Mouse (Mus musculus): ENCODE data around the gene Ptk7.

The Ptk7 gene

DNA sequence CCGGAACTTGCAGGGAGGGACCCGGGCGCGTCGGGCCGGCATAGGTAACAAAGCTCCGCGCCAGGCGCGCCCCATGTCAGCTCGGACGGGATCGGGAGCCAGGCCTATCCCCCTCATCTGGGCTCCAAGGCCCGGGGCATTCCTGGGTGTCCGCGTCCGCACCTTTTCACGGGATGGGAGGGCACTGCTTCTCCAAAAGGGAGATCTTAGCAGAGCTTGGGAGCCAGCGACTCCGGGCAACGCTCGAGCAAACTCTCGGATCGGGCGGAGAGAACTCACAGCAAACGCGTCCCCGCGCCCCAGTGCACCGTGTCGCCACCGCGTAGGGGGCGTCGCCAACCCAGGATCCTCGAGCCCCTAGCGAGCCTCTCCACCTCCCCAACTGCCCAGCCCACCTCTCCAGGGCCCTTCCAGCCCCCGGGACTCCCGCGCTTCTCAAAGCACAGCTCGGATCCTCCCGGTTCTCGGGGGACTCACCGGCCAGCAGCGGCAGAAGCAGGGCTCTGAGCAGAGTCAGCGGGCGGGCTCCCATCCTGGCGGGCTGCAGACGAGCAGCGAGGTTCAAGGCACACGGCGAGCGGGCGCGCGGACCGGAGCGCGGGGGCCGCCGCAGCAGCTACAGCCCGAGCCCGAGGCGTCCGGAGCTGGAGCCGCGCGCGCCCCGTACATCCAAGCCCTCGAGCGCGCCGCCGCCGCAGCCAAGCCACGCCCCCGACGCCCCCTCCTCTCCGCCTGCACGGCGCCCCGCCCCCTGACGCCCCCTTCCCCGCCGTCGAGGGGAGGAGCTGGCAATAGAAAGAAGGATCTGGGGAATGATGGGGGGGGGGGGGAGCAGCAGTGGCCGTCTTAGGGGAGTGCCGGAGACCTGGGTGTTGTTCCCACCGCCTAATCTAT, at the start of gene Ptk7:
Gene Ptk7 (minus strand): TSS at position 714 of the 894 bp plus-strand sequence.
- CTCF ChIA-PET = no interaction called here

DNA sequence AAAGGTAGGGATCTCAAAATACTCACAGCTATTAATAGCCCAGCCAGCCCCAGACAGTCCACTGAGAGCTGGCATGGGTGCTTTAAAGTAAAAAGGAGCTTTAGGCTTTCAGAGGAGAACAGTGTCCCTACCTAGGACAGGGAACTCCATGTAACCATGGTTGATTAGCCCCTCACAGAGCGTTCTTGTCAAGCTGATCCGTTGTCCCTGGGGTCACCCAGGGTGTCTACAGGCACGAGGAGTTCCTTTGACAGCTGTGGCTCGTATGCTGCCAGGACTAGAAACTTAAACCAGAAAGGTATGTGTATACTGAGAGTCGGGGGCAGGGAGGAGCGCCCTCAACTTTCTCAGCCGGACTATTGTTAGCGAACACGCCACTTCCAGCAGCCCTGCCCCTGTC, 49.6 kb upstream of the Ptk7 start:
- CTCF ChIA-PET = no interaction called here

DNA sequence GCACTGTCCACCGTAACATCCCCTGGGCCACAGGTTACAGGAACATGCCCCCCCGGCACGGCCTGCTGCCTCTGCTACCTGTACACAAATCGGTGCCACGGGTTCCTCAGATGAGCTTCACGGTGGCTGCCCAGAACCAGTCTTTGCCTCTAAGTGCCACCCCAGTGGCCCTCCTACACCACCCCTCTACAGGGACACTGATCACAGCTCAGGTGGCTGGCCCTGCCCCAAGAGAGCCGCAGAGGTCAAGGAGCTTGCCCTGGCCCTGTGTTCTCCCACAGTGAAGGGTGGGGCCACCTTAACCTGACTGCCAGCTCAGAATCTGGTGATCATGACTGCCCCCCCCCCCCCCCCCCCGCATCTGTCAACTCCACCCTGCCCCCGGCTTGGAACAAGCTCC, 49.1 kb upstream of the Ptk7 start, which contains the start of gene Mea1:
Gene Mea1 (plus strand): TSS at position 378 of the 400 bp plus-strand sequence.
- CTCF ChIA-PET = no interaction called here

- CTCF ChIA-PET = interaction anchor here (0.6 kb wide), 1 partner anchor 179 kb away, joined by 3 read pairs; no protein-coding TSS in a partner anchor
These were observed 45.4 kb upstream of the Ptk7 start for GRCm38 (mm10) chr17:46674530-46675283.

GRCm38 (mm10) chr17:46673850-46674529, 44.7 kb upstream of the Ptk7 start, which contains the start of gene Rrp36:
TSS of gene Rrp36 (minus strand) at chr17:46674352.
- CTCF ChIA-PET = interaction anchor here (0.6 kb wide), 1 partner anchor 179 kb away, joined by 3 read pairs; no protein-coding TSS in a partner anchor

- CTCF ChIA-PET = no interaction called here
These were observed 40.6 kb upstream of the Ptk7 start for GRCm38 (mm10) chr17:46669911-46670310.

GRCm38 (mm10) chr17:46667712-46668111, 38.4 kb upstream of the Ptk7 start:
- CTCF ChIA-PET = interaction anchor here (0.6 to 0.9 kb wide), 2 partner anchors 12 to 37 kb away, joined by 5 to 9 read pairs; partner anchors contain the start of gene Ppp2r5d

- CTCF ChIA-PET = interaction anchor here (0.7 kb wide), 1 partner anchor 336 kb away, joined by 3 read pairs; no protein-coding TSS in a partner anchor
These were observed 33.4 kb upstream of the Ptk7 start for GRCm38 (mm10) chr17:46662730-46663129.

DNA sequence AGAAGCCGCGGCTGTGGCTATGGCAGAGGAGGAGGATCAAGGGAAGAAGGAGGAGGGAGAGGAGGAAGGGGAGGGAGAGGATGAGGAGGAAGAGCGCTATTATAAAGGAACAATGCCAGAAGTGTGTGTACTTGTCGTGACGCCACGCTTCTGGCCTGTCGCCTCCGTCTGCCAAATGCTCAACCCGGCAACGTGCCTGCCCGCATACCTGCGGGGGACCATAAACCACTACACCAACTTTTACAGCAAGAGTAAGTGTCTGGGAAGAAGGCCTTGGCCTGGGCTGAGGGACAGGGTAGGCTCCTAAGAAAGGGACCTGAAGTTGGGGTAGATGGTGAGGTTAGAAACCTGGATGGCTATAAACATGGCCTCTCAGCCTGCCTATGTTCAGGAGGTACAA, 32.7 kb upstream of the Ptk7 start:
- CTCF ChIA-PET = no interaction called here

DNA sequence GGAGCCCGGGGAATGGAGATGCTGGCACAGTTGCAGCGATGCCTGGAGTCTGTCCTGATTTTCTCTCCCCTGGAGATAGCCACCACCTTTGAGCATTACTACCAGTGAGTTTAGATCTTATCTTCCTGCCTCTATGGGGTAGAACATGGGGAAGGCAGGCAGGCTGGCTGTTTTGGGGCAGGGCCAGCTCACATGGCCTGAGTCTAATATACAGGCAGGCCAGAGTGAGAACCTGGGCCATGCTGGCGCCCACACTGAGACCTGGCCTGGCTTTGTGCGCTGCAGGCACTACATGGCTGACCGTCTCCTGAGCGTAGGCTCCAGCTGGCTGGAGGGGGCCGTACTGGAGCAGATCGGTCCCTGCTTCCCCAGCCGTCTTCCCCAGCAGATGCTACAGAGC, 32.0 kb upstream of the Ptk7 start:
- CTCF ChIA-PET = no interaction called here

DNA sequence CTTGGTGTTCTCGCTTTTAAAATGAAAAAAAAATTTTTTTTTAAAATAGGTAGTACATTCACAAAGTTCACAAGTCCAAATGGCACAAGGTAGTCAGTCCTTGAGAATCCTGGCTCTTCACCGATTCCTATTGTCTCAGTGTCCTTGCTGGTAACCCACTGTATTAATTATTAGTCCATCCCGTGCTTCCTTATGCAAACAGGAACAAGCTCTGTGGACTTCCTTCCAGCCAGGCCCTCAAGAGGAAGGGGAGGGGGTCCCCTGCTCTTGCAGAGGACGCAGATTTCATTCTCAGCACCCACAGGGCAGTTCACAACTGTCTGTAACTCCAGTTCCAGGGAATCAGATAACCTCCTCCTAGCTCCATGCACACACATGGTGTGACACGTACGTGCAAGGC, 26.8 kb upstream of the Ptk7 start:
- CTCF ChIA-PET = no interaction called here

- CTCF ChIA-PET = interaction anchor here (0.6 kb wide), 1 partner anchor 109 kb away, joined by 3 read pairs; no protein-coding TSS in a partner anchor
These were observed 22.6 kb upstream of the Ptk7 start for GRCm38 (mm10) chr17:46651755-46652547.

- CTCF ChIA-PET = no interaction called here
These were observed 22.0 kb upstream of the Ptk7 start for GRCm38 (mm10) chr17:46651292-46651691.

DNA sequence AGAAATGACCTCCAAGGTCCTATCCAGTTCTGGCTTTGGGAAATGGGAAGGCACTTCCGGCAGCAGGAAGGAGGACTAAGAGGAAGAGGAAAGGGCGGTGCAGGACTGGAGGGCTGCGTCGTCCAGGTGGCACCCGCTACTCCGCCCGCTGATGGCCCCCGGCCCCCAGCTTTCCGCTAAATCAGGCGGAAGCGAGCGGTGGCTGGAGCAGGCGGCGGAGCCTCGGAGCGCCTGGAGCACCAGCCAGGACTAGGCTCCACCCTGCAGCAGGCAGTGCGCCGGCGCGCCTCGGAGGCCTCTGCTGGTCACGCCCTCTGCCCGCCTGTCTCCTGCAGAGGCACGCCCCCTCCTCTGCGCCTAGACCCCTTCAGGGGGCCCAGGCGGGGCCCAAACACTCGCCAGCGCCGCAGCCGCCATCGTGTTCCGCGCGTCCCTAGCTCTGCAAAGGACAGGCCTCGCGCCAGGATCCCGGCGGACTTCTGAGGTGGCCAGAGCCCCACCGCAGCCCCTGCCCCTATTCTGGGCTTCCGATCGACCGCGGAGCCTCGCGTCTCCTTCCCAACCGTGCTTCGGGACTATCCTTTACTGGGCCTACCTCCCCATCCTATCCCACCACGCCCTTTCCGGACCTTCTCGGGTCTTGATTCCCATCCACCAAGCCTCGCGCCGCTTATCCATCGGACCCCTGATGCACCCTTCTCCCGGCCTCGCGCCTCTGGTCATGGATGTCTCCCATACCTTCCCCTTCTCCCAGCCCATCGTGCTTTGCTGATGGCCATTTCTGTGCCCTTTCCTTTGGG, 21.1 kb upstream of the Ptk7 start, which contains the start of gene Cul7:
Gene Cul7 (plus strand): TSS at position 106 of the 800 bp plus-strand sequence.
- CTCF ChIA-PET = no interaction called here

GRCm38 (mm10) chr17:46649811-46650210, 20.5 kb upstream of the Ptk7 start:
- CTCF ChIA-PET = no interaction called here

DNA sequence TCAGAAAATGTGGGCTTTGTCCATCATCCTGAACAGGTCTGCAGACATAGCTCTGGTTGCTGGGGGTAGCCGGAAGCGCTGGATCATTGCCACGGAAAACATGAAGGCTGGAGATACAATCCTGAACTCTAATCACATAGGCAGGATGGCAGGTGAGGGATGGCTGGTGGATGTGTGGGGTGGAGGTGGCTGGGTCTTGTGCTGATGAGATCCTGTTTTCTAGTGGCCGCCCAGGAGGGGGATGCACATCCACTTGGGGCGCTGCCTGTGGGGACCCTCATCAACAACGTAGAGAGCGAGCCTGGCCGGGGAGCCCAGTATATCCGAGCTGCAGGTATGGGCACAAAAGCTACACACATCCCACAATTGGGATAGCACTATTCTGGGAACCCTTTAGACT, 19.1 kb upstream of the Ptk7 start:
- CTCF ChIA-PET = interaction anchor here (0.6 kb wide), 1 partner anchor 21 kb away, joined by 3 read pairs; no protein-coding TSS in a partner anchor

DNA sequence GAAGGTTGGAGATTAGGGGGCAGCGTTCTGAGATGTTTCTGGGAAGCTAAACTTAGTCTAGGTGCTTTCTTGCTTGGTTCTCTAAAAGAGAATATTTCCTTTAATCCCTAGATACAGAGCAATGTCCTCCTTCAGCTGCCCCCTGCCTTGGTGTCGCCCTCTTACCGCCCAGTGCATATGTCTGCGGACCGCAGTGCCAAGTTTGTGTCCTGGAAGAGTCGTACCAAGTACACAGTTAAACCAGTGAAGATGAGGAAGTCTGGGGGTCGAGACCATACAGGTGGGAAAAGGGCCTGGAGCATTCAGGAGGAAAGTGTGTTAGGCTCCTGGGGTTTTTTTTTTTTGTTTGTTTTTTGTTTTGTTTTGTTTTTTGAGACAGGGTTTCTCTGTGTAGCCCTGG, 18.0 kb upstream of the Ptk7 start:
- CTCF ChIA-PET = interaction anchor here (0.6 kb wide), 1 partner anchor 135 kb away, joined by 5 read pairs; no protein-coding TSS in a partner anchor

DNA sequence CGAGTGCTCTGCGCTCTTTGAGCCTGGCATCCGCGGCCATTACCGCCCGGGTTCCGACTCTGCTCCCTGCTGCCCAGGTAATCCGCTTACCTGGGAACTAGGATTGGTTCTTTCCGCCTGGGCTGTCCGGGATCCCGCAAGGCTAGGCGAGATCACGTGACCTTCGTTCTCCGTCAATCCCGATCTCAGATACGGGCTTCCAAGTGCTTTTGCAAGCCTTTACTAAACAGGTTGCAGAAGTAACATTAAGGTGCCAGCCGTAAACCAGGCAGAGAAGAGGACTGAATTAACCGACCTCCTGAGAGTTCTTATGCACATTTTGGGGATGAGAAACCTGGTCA, 17.0 kb upstream of the Ptk7 start:
- CTCF ChIA-PET = no interaction called here

DNA sequence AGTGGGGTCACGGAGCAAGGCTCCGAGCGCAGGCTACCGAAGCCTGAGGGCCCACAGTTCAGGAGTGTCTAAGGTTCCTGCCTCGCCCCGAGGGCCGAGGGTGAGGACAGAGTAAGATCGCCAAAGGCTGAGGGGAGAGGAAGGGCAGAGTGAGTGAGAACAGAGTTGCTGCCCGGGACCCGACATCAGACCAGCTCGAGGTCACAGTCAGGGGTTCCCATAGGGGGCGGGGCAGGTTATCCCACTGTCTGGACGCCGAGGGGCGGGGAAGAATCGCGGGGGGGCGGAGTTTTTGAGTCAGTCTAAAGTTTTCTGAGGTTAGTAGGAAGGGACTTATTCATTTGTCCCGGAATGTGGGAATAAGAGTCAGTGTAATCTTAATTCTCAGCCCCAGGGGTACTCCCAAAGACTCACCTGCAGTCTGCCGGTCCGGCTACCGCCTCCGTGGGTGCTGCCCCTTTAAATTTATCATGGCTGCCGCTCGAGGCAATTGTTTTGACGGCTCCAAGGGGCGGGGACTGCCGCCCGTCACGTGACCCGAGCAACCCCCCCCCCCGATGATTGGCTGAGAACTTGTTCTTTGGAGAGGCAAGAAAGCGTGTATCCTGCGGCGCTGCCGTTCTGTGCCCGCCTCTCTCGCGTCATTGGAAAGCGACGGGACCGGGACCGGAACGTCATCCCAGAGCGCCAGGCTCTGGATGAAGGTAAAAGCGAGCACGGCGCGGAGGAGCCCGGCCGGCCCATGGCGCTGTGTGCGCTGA, 16.4 kb upstream of the Ptk7 start, which contains the start of the genes Klc4 and Mrpl2:
Gene Klc4 (minus strand): TSS at position 462 of the 761 bp plus-strand sequence.
Gene Mrpl2 (plus strand): TSS at position 669 of the 761 bp plus-strand sequence.
- CTCF ChIA-PET = no interaction called here

Data from spleen, embryonic (tissue).